Mouse (Mus musculus) spleen, adult 2 months (tissue): ENCODE data around the gene Olfr648. TPM values are rescaled to one million over a fixed set of nuclear protein-coding genes. Genes with fewer than 3 reads are reported as not detected.

Source experiments
- DNase-seq, 2 experiments: peaks; one replicate each; pipeline versions ENCODE4 v3.0.0 to v3.0.0-alpha.2; 2012 to 2021; ENCODE audit warnings: low spot score in 2 of 2, low read depth in 1 of 2
- H3K27ac ChIP-seq: fragments of 200-500 bp; 2 replicates; pipeline ENCODE4 v1.5.1; 2012; ENCODE audit warnings: low read length, inconsistent platforms; ENCODE audit not compliant: insufficient read depth
- H3K27me3 ChIP-seq: fragments of 200-500 bp; 2 replicates; pipeline ENCODE4 v1.6.1; 2012; ENCODE audit warnings: mild to moderate bottlenecking, moderate library complexity, low read length, inconsistent platforms; ENCODE audit not compliant: control insufficient read depth, insufficient read depth
- H3K36me3 ChIP-seq: fragments of 200-500 bp; 2 replicates; pipeline ENCODE4 v1.6.1; 2012; ENCODE audit warnings: mild to moderate bottlenecking, low read length, inconsistent platforms; ENCODE audit not compliant: control insufficient read depth, insufficient read depth
- H3K4me1 ChIP-seq: fragments of 200-500 bp; 2 replicates; pipeline ENCODE4 v1.6.1; 2011; ENCODE audit warnings: inconsistent platforms; ENCODE audit not compliant: control insufficient read depth, insufficient read depth, insufficient read length
- H3K4me3 ChIP-seq: fragments of 200-500 bp; 2 replicates; pipeline ENCODE4 v1.5.1; 2011; ENCODE audit warnings: mild to moderate bottlenecking, inconsistent platforms; ENCODE audit not compliant: insufficient read depth, insufficient read length; ENCODE audit errors: extremely low read depth
- CTCF ChIP-seq: fragments of 200-500 bp; IDR thresholded peaks from 2 replicates; pipeline ENCODE4 v1.5.1; 2011; ENCODE audit warnings: mild to moderate bottlenecking, inconsistent platforms; ENCODE audit not compliant: insufficient read depth, insufficient read length, insufficient replicate concordance; ENCODE audit errors: extremely low read depth
- POLR2A ChIP-seq: fragments of 200-500 bp; IDR thresholded peaks from 2 replicates; pipeline ENCODE4 v1.6.1; 2011; ENCODE audit warnings: low read depth, low read length, inconsistent platforms
- WGBS: fragments of 180-500 bp; shearing (Covaris S2); methylation state at CpG from one replicate; pipeline ENCODE4 v1.1.7; 2018; 5-methylcytosine and 5-hydroxymethylcytosine counted together
- polyA plus RNA-seq: library from polyadenylated mRNA; depleted of rRNA; stranded (reverse); fragments of >200 nt; gene quantifications from 2 replicates; pipeline ENCODE4 v1.2.3, GENCODE M21; 2012; rRNA removed

Gene Olfr648
- polyA plus RNA-seq: not detected in 2 replicates

- no peak for DNase-seq
- H3K27me3 ChIP-seq: no peaks in the 10 kb centered on the region
- no peaks in the 10 kb centered on the region for H3K36me3 ChIP-seq
- no peak within 1 kb of the TSS for H3K27ac ChIP-seq
- TF ChIP-seq CTCF (no peak), POLR2A (no peak)
- H3K4me1 ChIP-seq: no peaks in the 10 kb centered on the region
- H3K4me3 ChIP-seq: no peak within 1 kb of the TSS
- 90% methylated on average over 2 of the region's 2 CpGs for WGBS
These were observed at the start of gene Olfr648 for GRCm38 (mm10) chr7:104183292-104183691. TSS of gene Olfr648 (minus strand) at chr7:104183392.

DNA sequence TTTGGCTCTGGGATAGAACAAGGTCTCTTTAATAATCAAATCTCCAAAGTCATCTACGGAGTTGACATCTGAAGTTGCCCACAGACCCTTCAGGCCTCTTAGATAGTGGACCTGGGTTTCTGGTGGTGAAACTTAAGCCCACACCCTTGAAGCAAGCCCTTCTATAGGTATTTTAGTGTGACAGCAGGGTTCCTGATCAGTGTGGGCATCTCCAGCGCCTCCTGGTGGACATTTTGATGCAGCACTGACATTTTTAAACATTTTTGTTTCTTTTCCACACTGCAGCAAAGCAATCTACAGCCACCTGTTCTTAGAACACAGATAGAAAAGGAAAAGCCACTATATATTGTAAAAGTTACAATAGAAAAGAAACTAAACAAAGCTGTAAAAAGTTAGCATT, 48.0 kb upstream of the Olfr648 start:
- Histone ChIP-seq H3K27ac (no peak overlapping the region), H3K36me3 (no peaks in the 10 kb centered on the region), H3K4me3 (no peak overlapping the region), H3K27me3 (no peaks in the 10 kb centered on the region), H3K4me1 (0 out of 2 replicates have a peak, but pooled peaks cover 2% of the 10 kb centered on the region)
- peak; percentile 55; the same call in 1 of the 2 replicates for TF ChIP-seq CTCF
- TF ChIP-seq POLR2A: no peak
- 28% methylated on average over 2 of the region's 2 CpGs for WGBS
- peak in 1 of 2 experiments; percentile 25 for DNase-seq

DNA sequence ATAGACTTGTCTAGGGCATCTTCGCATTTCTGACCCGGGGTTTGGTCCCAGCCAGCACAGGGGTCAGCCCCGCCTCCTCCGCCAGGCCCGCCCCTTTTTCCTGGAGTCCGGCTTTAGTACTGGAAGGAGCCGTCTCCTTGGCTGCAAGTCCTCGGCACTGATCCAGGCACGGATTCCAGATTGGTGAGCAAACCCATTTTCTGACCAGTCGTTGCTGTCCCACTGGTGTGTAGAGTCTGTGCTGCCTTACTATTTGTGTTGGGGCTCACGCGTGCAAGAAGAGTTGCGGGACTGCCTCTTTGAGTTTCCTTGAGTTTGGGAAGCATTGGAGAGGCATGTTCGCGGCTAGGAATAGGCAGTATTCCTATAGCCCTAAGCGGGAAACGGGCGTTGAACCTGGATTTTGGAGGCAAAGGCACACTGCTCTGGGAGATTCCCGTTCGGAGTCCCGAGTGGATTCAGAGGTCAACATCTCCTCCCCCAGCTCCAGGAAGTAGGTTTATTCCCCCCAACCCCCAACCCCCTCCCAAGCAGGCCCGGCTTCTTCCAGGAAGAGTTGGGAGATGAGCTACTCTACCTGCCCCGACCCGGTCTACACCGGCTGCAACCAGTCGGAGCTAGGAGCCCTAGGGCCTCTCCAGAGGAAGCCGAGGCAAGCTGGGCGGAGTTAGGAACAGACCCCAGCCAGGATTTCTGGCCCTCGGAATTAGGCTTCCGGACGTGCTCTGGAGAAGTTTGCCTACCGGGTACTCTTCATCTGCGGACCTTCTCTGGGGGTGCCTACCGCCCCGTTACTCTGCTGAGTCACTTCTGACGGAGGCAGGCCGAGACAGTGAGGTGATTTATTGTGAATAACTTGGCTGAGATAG, 35.7 kb upstream of the Olfr648 start, which contains the start of gene Trim6:
TSS of gene Trim6 (plus strand) at position 93 of the 869 bp plus-strand sequence.
- H3K36me3 ChIP-seq: no peaks in the 10 kb centered on the region
- DNase-seq: no peak
- no peak within 1 kb of the TSS for H3K27ac ChIP-seq
- peaks cover 1% of the 10 kb centered on the region; the same call in 1 of the 2 replicates for H3K27me3 ChIP-seq
- TF ChIP-seq POLR2A: no peak
- TF ChIP-seq CTCF: no peak
- peaks cover 6% of the 10 kb centered on the region; the same call in 1 of the 2 replicates for H3K4me1 ChIP-seq
- H3K4me3 ChIP-seq: peak within 1 kb of the TSS; percentile 25
- 8% methylated on average over 37 of the region's 37 CpGs for WGBS

DNA sequence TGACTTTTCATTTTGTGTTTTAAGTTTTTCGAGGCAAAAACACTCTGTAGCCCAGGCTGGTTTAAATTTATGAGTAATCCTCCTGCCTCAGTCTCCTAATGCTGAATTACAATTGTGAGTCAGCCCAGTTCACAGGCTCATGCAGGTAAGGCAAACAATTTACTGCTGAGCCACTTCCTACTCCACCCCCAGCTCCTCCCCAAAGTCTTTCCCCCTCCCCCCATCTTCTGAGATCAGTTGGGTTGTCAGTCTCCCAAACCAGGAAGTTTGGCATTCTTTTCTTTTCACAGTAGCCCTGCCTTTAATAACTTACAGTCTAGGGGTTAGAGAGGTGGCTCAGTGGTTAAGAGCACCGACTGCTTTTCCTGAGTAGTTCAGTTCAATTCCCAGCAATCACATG, 34.7 kb upstream of the Olfr648 start:
- H3K4me3 ChIP-seq: no peak overlapping the region

GRCm38 (mm10) chr7:104216011-104216535, 32.9 kb upstream of the Olfr648 start:
- Histone ChIP-seq H3K4me1 (peaks cover 6% of the 10 kb centered on the region; the same call in 1 of the 2 replicates), H3K27ac (no peak overlapping the region), H3K36me3 (no peaks in the 10 kb centered on the region), H3K27me3 (peaks cover 1% of the 10 kb centered on the region; the same call in 1 of the 2 replicates), H3K4me3 (no peak overlapping the region)
- no peak for DNase-seq
- 68% methylated on average over 1 of the region's 1 CpGs for WGBS
- TF ChIP-seq POLR2A (no peak), CTCF (no peak)

More for the DNA sequence above, 34.7 kb upstream of the Olfr648 start:
- H3K4me1 ChIP-seq: peaks cover 6% of the 10 kb centered on the region; the same call in 1 of the 2 replicates
- H3K27ac ChIP-seq: no peak overlapping the region
- WGBS: 40% methylated on average over 2 of the region's 2 CpGs
- no peak for TF ChIP-seq CTCF
- TF ChIP-seq POLR2A: no peak
- no peaks in the 10 kb centered on the region for H3K36me3 ChIP-seq
- DNase-seq: no peak
- peaks cover 1% of the 10 kb centered on the region; the same call in 1 of the 2 replicates for H3K27me3 ChIP-seq

DNA sequence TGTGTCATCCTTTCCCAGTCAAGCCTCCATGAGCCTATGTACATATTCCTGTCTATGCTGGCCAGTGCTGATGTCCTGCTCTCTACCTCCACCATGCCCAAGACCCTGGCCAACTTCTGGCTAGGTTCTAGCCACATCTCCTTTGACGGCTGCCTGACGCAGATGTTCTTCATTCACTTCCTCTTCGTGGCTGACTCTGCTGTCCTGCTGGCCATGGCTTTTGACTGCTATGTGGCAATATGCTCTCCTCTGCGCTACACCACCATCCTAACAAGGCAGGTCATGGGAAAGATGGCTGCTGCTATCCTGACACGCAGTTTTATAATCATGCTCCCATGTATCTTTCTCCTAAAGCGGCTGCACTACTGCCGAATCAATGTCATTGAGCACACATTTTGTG, 23.0 kb upstream of the Olfr648 start:
- Histone ChIP-seq H3K4me3 (no peak overlapping the region), H3K36me3 (no peaks in the 10 kb centered on the region), H3K4me1 (no peaks in the 10 kb centered on the region), H3K27ac (no peak overlapping the region), H3K27me3 (no peaks in the 10 kb centered on the region)
- WGBS: 45% methylated on average over 7 of the region's 7 CpGs
- no peak for DNase-seq
- TF ChIP-seq POLR2A (no peak), CTCF (no peak)
